Mouse (Mus musculus) c-Kit-negative CD71-positive TER-119-positive erythroid progenitor cells, embryonic 14.5 days (primary cell): Measurements from ENCODE around the gene Il18.
"Not testable (repeated sequence)": the region's sequence is repeated elsewhere in the genome, so short reads cannot be mapped to it uniquely, and the experiment has no call there.

Source experiments
- DNase-seq: peaks from one replicate; pipeline ENCODE4 v3.0.0-alpha.2; 2013; ENCODE audit warnings: low read depth, low spot score

Gene Il18

GRCm38 (mm10) chr9:50603189-50603997 is 48.8 kb downstream of the Il18 start, which contains the start of the genes Sdhd and Timm8b:
Gene Sdhd, minus strand, starts transcription at chr9:50603812.
Gene Timm8b, plus strand, starts transcription at chr9:50603910.
- DNase-seq: peak; percentile 92

DNA sequence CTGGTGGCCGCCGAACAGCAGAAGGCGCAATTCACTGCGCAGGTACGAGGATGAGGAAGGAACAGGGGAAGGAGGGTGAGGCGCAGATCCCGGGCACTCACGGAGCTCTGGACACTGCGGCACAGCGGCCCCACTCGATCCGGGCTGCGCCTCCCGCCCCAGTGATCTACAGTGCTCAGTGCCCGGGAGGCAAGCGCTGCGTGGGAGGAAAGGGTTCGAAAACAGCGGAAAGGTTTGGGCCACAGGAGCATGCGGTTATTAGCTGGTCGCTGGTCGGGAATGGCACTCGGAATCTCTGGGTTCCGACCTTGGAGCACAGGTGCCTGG is 49.3 kb downstream of the Il18 start:
- DNase-seq: no peak

GRCm38 (mm10) chr9:50604338-50604737 is 49.7 kb downstream of the Il18 start:
- DNase-seq: no peak

DNA sequence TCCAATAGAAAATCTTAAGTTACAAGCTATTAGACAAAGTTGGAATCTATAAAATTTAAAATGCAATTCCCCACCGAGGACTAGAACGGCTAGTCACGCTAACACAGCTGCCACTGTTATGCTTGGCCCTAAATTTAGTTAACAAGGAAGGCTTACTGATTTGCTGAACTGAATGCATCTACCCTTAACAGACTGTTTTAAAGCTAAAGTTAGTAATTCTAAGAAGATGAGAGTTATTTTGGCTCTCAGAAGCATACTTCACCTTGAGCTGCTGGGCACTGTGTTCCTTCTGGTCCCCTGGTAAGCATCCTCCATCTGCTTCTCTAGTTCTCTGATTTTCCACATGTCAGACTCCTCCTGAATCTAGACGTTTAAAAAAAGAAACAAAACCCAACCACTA is 57.5 kb downstream of the Il18 start:
- DNase-seq: no peak

DNA sequence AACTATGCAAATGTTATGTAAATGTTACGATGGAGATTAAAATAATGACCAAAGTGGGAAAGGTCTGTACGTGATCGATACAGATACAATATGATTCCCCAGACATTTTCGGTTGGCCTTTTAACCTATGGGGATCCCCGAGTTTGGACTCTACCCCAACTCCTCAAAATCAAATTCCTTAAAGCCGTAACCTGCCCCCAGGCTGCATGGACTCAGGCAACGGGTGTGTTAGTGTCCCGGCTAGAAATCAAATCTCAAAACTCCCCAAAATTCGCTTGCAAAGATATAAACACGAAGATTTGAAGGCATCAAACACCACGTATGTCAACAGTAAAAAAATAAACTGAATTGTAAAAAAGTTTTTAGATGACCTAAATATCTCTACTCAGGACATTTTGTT is 61.5 kb downstream of the Il18 start:
- no peak for DNase-seq

- DNase-seq: peak; percentile 87
Measured at GRCm38 (mm10) chr9:50616766-50617603, 62.4 kb downstream of the Il18 start, which contains the start of the genes Pih1d2 and Nkapd1. Gene Pih1d2, plus strand, starts transcription at chr9:50617321. Gene Nkapd1, minus strand, starts transcription at chr9:50617464.

DNA sequence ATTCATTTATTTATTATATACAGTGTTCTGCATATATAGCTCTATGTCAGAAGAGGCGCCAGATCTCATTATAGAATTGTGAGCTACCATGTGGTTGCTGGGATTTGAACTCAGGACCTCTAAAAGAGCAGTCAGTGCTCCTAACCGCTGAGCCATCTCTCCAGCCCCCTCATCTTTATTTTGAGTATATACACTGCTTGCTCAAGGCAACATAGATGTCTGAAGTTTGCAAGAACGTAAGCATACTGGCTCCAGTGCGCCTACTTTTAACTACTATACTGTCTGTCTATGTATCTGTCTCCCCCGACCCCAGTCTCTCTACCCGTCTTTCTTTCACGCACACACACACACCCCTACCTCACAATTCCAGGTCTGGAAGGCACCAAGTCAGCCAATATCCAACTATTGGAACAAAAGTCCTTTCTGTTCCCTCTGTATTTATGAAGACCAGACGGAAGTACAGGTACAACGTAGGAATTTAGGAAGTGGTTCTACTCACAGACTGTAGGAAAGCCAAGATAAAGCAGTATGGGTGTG is 63.2 kb downstream of the Il18 start:
- DNase-seq: no peak

- DNase-seq: not testable (repeated sequence)
Measured at GRCm38 (mm10) chr9:50630903-50631302, 76.3 kb downstream of the Il18 start.
